Mouse (Mus musculus) megakaryocyte-erythroid progenitor cell, adult 5-6 weeks (primary cell): ENCODE results near the gene Cab39. TPM values are rescaled to one million over a fixed set of nuclear protein-coding genes. Genes with fewer than 3 reads are reported as not detected.
A peak's percentile ranks its signal among the peaks of the same experiment; 100 is the strongest.

Source experiments
- ATAC-seq: replicated peaks from 2 replicates; pipeline ENCODE4 v1.8.0; 2016; ENCODE audit warnings: mild to moderate bottlenecking, inconsistent platforms; ENCODE audit not compliant: severe bottlenecking, poor library complexity, low FRiP score, low TSS enrichment
- total RNA-seq, 2 experiments: library from RNA; stranded (forward) in 1 of 2; stranded (reverse) in 1 of 2; fragments of 200-1000, 215-1000 nt in 1 of 2; fragments of >200 nt in 1 of 2; fragmentation: Nextera tagmentation in 1 of 2; gene quantifications; 2 replicates each; pipeline ENCODE4 v1.2.3; 2014 to 2017

Cab39 gene
- total RNA-seq, 2 experiments from 2014 or later: 53.9 to 113 TPM

DNA sequence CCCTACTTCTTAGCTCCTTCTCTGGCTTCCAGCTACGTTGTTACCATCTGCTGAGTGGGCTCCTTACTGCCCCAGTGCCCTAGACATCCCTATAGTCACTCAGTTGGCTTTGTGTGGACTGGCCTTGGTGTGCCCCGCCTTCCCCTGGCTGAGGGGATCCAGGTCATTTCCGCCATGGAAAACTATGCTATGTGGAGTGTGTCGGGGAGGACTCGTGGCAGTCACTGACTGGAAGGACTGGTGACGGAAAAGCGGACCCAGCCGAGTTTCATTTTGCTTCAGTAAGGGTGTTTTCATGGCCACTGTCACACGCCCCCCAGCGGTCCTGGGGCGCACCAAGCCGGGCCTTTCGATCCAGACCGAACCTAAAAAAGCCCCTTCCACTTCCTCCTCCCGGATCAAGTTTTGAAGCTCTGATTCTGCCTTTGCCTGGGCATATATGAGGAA is 102.2 kb downstream of the Cab39 start:
- peak; percentile 62 for ATAC-seq

DNA sequence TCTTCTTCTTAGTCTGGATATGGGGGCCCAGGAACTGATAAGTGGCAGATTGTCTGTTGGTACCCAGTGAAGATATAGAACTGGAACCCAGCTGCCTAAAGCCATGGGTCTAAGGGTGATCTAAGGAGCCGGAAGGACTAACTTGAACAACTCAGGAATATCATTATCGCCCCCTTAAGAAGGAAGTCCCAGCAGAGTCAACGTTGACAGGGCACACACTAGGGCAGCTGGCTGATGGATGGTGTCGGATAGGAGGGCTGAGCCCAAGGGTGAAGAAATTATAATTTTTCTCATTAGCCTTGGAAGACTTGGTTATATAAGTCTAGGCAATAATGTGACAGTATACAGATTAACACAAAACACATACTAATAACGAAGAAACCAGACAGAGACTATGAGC is 102.9 kb downstream of the Cab39 start:
- ATAC-seq: no peak

DNA sequence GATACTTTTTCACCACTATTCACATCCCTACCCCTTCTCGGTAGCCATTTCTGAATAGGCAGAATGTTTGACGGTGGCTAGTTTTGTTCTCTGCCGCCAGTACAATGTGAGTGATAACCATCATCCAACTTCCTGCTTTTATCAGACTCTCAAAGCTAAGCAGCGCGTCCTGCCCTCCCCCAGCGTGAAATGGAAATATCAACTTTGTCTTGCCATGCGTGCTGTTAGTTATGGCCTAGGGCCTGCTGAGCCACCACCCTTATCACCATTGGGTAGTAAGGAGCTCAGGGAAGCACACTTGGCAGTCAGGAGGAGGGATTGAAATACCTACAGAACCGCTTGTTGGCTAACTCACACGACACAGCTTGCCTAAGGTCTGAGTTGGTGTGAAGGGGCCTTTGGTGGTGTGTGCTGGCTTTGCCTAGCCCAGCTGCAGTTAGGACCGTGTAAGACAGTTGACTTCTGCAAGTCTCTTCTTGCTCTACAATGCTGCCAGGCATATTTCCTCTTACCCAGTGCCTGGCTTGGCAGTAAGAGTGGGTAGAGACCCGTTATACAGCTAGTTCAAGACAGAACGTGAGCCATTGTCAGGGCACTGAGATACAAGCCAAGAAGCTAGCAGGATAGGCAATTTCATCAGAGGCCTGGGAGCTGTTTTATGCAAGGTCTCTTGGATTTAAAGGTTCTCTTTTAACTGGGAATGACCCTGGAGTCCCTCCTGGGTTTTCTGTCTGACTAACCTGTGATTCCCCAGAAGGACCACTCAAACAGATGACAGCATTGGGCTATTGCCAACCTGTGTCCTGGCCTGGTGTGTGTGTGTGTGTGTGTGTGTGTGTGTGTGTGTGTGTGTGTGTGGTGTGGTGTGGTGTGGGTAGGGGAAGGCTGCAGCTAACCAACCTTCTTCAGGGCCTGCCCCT is 103.8 kb downstream of the Cab39 start:
- ATAC-seq: peak; percentile 53

DNA sequence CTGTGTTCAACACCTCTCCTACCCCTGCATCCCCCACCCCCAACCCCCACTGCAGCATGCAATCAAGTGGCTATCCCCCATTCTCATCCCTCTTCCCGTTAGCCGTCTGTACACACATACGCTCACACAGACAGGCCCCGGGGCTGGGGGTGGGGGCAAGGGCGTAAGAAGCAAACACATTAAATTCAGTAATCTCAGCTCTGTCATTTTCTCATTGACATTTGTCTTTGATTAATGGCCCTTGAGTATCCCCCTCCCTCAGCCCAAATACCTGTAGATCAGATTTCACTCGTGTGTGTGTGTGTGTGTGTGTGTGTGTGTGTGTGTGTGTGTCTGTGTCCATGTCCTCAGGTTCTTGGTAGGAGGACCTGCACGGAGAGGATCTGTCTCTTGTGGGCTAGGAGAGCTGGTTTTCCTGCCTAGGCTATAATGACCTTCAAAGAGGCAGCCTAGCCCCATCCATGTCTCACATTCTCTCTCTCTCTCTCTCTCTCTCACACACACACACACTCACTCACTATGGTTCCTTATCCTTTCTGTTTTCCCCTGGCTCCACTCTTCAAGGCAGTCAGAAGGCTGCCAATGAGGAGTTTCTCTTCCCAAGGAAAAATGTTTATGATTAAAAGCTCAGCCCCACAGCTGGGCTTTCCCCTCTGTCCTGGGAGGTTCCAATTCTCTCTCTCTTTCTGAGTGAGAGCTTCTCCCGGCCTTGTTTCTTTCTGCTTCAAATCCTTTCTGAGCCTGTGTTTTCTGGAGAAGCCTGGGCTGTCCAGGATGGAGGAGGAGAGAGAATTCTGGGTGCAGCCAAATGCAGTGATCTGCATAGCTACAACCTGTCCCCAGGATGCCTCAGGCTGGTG is 104.9 kb downstream of the Cab39 start:
- ATAC-seq: no peak

DNA sequence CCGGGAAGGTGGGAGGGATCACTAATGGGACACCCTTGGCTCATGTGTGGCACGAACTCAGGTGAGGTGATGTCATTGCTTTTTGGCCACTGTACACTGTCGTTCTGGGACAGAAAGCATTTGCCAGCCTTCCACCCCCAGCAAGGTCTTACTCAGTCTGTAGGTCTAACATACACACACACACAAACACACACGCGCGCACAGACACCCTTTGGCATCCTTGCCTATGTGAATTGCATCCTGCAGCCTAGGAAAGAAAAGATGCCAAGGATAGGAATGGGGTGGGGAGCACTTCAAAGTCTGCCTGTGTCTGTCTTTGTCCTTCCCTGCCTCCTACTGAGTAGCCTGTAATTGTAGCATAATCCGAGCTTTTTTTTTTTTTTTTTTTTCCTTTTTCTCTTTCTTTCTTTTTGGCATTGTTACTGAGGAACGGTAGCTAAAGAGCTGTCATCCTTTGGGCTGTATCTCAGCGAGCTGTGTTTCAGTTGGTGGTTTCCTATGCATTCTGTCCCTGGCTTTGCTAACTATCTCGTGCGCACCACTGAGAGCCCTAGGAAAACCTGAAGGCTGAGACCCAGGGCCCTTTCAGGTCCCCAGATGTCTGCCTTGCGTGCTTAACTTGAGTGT is 105.6 kb downstream of the Cab39 start:
- ATAC-seq: no peak

DNA sequence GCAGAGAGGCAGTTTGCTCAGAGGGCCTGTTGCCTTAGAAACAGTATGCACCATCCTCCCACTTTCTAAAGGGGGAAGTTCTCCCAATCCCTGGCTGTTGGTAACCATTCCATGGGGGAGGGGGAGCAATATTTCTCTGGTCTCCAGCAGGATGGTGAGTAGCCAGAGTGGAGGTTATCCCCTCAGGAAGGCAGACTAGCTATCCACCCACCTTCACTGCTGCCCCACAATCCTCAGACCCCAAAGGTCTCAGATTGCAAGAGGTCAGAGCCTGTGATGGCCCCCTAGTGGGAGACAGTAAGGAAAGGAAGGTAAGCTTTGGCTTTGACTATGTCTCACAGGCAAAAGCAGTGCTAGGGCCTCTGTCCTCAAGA is 106.1 kb downstream of the Cab39 start:
- no peak for ATAC-seq

DNA sequence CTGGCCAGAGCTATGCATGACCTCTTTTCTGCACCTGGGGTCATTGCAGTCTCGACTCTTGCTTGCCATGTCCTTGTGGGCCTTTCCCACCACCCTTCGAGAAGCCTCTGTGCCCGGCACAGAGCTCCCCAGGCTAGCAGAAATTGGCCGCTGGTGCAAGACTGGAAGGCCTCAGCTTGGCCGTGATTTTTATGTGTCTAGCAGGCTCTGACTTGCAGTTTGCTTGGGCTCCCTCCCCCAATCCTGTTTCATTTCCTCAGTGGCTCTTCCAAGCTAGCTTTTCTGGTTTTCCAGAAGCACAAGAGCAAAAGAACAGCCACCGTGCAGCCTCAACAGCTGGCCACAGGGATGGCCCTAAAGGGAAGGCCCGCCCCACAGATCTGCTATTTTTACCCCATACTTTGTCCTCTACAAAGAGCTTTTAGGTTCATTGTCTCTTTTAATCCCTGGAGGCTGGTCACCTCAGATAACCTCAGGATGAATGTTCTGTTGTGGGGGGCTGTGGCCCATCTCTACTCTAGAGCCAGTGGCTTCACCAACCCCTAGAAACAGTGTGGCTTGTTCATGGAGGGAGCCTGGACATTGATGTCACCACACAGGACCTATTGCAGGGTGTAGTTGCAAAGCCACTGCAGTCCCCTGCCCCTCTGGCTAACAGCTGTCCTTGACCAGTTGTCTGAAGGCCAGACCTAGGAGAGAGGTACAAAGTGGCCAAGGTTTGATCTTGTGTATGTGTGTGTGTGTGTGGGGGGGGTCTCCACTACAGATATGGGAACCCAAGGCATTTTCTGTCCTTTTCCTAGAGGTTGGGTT is 107.5 kb downstream of the Cab39 start:
- no peak for ATAC-seq

Other genes with a start within 250 kb of the Cab39 start
- gene G530012D18Rik, start 217.8 kb upstream of the Cab39 start, total RNA-seq (2014; fragmentation: Nextera tagmentation): not detected in 2 replicates
- gene G530012D18Rik, start 217.8 kb upstream of the Cab39 start, total RNA-seq (2017): not detected in 2 replicates
- gene Sp110, start 194.6 kb upstream of the Cab39 start, total RNA-seq (2014; fragmentation: Nextera tagmentation): 47.6 and 50.5 TPM in 2 replicates
- 43.7 and 67.0 TPM in 2 replicates for gene Sp110, start 194.6 kb upstream of the Cab39 start, total RNA-seq (2017)
- gene Sp140, start 193.1 kb upstream of the Cab39 start, total RNA-seq (2014; fragmentation: Nextera tagmentation): 27.1 and 28.0 TPM in 2 replicates
- 28.0 and 38.9 TPM in 2 replicates for gene Sp140, start 193.1 kb upstream of the Cab39 start, total RNA-seq (2017)
- 45.0 and 60.9 TPM in 2 replicates for gene Sp100, start 143.5 kb upstream of the Cab39 start, total RNA-seq (2014; fragmentation: Nextera tagmentation)
- 35.0 and 48.3 TPM in 2 replicates for gene Sp100, start 143.5 kb upstream of the Cab39 start, total RNA-seq (2017)
- gene A630001G21Rik, start 14.8 kb upstream of the Cab39 start, total RNA-seq (2014; fragmentation: Nextera tagmentation): 35.7 and 49.8 TPM in 2 replicates
- 15.5 and 23.5 TPM in 2 replicates for gene A630001G21Rik, start 14.8 kb upstream of the Cab39 start, total RNA-seq (2017)
- 10.8 and 12.3 TPM in 2 replicates for gene Itm2c, start 100.8 kb downstream of the Cab39 start, total RNA-seq (2014; fragmentation: Nextera tagmentation)
- 17.6 and 23.6 TPM in 2 replicates for gene Itm2c, start 100.8 kb downstream of the Cab39 start, total RNA-seq (2017)
- not detected in 2 replicates for gene 4933407L21Rik, start 135.0 kb downstream of the Cab39 start, total RNA-seq (2014; fragmentation: Nextera tagmentation)
- not detected in 2 replicates for gene 4933407L21Rik, start 135.0 kb downstream of the Cab39 start, total RNA-seq (2017)
- 0.72 TPM in 1 of 2 replicates, not detected in the other for gene Gpr55, start 167.6 kb downstream of the Cab39 start, total RNA-seq (2014; fragmentation: Nextera tagmentation)
- gene Gpr55, start 167.6 kb downstream of the Cab39 start, total RNA-seq (2017): not detected in 2 replicates
- gene Spata3, start 223.4 kb downstream of the Cab39 start, total RNA-seq (2014; fragmentation: Nextera tagmentation): not detected in 2 replicates
- not detected in 2 replicates for gene Spata3, start 223.4 kb downstream of the Cab39 start, total RNA-seq (2017)